Mouse (Mus musculus) lung, postnatal 14 days (tissue): ENCODE measurements around the gene Fchsd2.

Source experiments
- DNase-seq: peaks from one replicate; pipeline ENCODE4 v3.0.0; 2021

Gene Fchsd2

GRCm38 (mm10) chr7:101074170-101074767 is 18.4 kb upstream of the Fchsd2 start:
- DNase-seq, result no peak

- DNase-seq, result no peak
These were observed 9.0 kb upstream of the Fchsd2 start for GRCm38 (mm10) chr7:101083562-101084166.

GRCm38 (mm10) chr7:101084816-101085456 is 7.7 kb upstream of the Fchsd2 start:
- no peak for DNase-seq

- DNase-seq, result no peak
These were observed 6.9 kb upstream of the Fchsd2 start for GRCm38 (mm10) chr7:101085779-101086178.

GRCm38 (mm10) chr7:101088687-101089086 is 4.0 kb upstream of the Fchsd2 start:
- DNase-seq, result no peak

GRCm38 (mm10) chr7:101089242-101089641 is 3.4 kb upstream of the Fchsd2 start:
- peak; percentile 27 for DNase-seq

GRCm38 (mm10) chr7:101093231-101093630 is 568 bp downstream of the Fchsd2 start:
- DNase-seq, result no peak

- no peak for DNase-seq
These were observed 2.1 kb downstream of the Fchsd2 start for GRCm38 (mm10) chr7:101094746-101095145.

GRCm38 (mm10) chr7:101095560-101095959 is 2.9 kb downstream of the Fchsd2 start:
- DNase-seq, result no peak

GRCm38 (mm10) chr7:101096576-101096975 is 3.9 kb downstream of the Fchsd2 start:
- no peak for DNase-seq

- no peak for DNase-seq
These were observed 4.4 kb downstream of the Fchsd2 start for GRCm38 (mm10) chr7:101097084-101097483.

- DNase-seq, result no peak
These were observed 7.3 kb downstream of the Fchsd2 start for GRCm38 (mm10) chr7:101099981-101100380.

- peak; percentile 76 for DNase-seq
These were observed 8.6 kb downstream of the Fchsd2 start for GRCm38 (mm10) chr7:101101156-101101691.

- no peak for DNase-seq
These were observed 14.0 kb downstream of the Fchsd2 start for GRCm38 (mm10) chr7:101106666-101107065.

- no peak for DNase-seq
These were observed 14.6 kb downstream of the Fchsd2 start for GRCm38 (mm10) chr7:101107073-101107810.

GRCm38 (mm10) chr7:101107968-101108652 is 15.4 kb downstream of the Fchsd2 start:
- peak; percentile 98 for DNase-seq

- DNase-seq, result peak; percentile 84
These were observed 16.0 kb downstream of the Fchsd2 start for GRCm38 (mm10) chr7:101108653-101109005.

- peak; percentile 31 for DNase-seq
These were observed 16.6 kb downstream of the Fchsd2 start for GRCm38 (mm10) chr7:101109006-101109855.

GRCm38 (mm10) chr7:101109856-101110350 is 17.2 kb downstream of the Fchsd2 start:
- peak; percentile 34 for DNase-seq

- DNase-seq, result no peak
These were observed 20.7 kb downstream of the Fchsd2 start for GRCm38 (mm10) chr7:101113410-101113809.

GRCm38 (mm10) chr7:101114328-101114727 is 21.7 kb downstream of the Fchsd2 start:
- DNase-seq, result no peak

GRCm38 (mm10) chr7:101119391-101119790 is 26.7 kb downstream of the Fchsd2 start:
- no peak for DNase-seq
